Mouse (Mus musculus): Measurements from ENCODE around the gene Runx2. TPM values are rescaled to one million over a fixed set of nuclear protein-coding genes. Genes with fewer than 3 reads are reported as not detected.

The Runx2 gene
- polyA plus RNA-seq, 2 experiments = 16.5 to 27.5 TPM

GRCm38 (mm10) chr17:44611543-44611942, 203.1 kb downstream of the Runx2 start:
- no peak overlapping the region for H3K27ac ChIP-seq (replicated peaks; ENCODE audit: low read depth, low read length)
- no peak overlapping the region for H3K9ac ChIP-seq (ENCODE audit: low read depth, low read length, severe bottlenecking)
- peaks cover 6% of the 10 kb centered on the region; the same call in 1 of the 2 replicates for H3K27me3 ChIP-seq (ENCODE audit: control insufficient read depth, insufficient read depth, low read length)
- no peak overlapping the region for H3K4me2 ChIP-seq (replicated peaks; ENCODE audit: low read depth, low read length, severe bottlenecking)
- 0 out of 2 replicates have a peak, but pooled peaks cover 6% of the 10 kb centered on the region for H3K36me3 ChIP-seq (ENCODE audit: control insufficient read depth, insufficient read depth, low read length)
- H3K9me3 ChIP-seq (ENCODE audit: control insufficient read depth, low read length) = no peaks in the 10 kb centered on the region
- TF ChIP-seq POLR2A (IDR thresholded peaks at IDR 0.05; ENCODE audit: borderline replicate concordance, extremely low read depth, insufficient read depth, insufficient read length) = no peak
- peaks cover 12% of the 10 kb centered on the region; the same call in 1 of the 2 replicates for H3K4me1 ChIP-seq (ENCODE audit: control insufficient read depth, insufficient read depth, low read length)
- ATAC-seq (ENCODE audit: low FRiP score, low read depth) = no peak
- no peak for DNase-seq (ENCODE audit: low spot score)
- 86% methylated on average over 4 of the region's 4 CpGs for WGBS
- no peak overlapping the region for H3K4me3 ChIP-seq (replicated peaks; ENCODE audit: low read length)

GRCm38 (mm10) chr17:44610828-44611227, 203.8 kb downstream of the Runx2 start:
- no peak overlapping the region for H3K4me3 ChIP-seq (replicated peaks; ENCODE audit: low read length)
- H3K9me3 ChIP-seq (ENCODE audit: control insufficient read depth, low read length) = no peaks in the 10 kb centered on the region
- no peak for TF ChIP-seq POLR2A (IDR thresholded peaks at IDR 0.05; ENCODE audit: borderline replicate concordance, extremely low read depth, insufficient read depth, insufficient read length)
- no peak overlapping the region for H3K4me2 ChIP-seq (replicated peaks; ENCODE audit: low read depth, low read length, severe bottlenecking)
- H3K27ac ChIP-seq (replicated peaks; ENCODE audit: low read depth, low read length) = no peak overlapping the region
- no peak for ATAC-seq (ENCODE audit: low FRiP score, low read depth)
- no peak overlapping the region for H3K9ac ChIP-seq (ENCODE audit: low read depth, low read length, severe bottlenecking)
- WGBS = 41% methylated on average over 6 of the region's 6 CpGs
- DNase-seq (ENCODE audit: low spot score) = no peak
- peaks cover 12% of the 10 kb centered on the region; the same call in 1 of the 2 replicates for H3K4me1 ChIP-seq (ENCODE audit: control insufficient read depth, insufficient read depth, low read length)
- H3K27me3 ChIP-seq (ENCODE audit: control insufficient read depth, insufficient read depth, low read length) = peaks cover 6% of the 10 kb centered on the region; the same call in 1 of the 2 replicates
- H3K36me3 ChIP-seq (ENCODE audit: control insufficient read depth, insufficient read depth, low read length) = 0 out of 2 replicates have a peak, but pooled peaks cover 6% of the 10 kb centered on the region

GRCm38 (mm10) chr17:44609897-44610641, 204.5 kb downstream of the Runx2 start:
- peaks cover 12% of the 10 kb centered on the region; the same call in 1 of the 2 replicates for H3K4me1 ChIP-seq (ENCODE audit: control insufficient read depth, insufficient read depth, low read length)
- H3K4me3 ChIP-seq (replicated peaks; ENCODE audit: low read length) = no peak overlapping the region
- WGBS = 33% methylated on average over 5 of the region's 5 CpGs
- H3K9me3 ChIP-seq (ENCODE audit: control insufficient read depth, low read length) = no peaks in the 10 kb centered on the region
- no peak for ATAC-seq (ENCODE audit: low FRiP score, low read depth)
- no peak overlapping the region for H3K27ac ChIP-seq (replicated peaks; ENCODE audit: low read depth, low read length)
- H3K4me2 ChIP-seq (replicated peaks; ENCODE audit: low read depth, low read length, severe bottlenecking) = no peak overlapping the region
- no peak for DNase-seq (ENCODE audit: low spot score)
- 0 out of 2 replicates have a peak, but pooled peaks cover 6% of the 10 kb centered on the region for H3K36me3 ChIP-seq (ENCODE audit: control insufficient read depth, insufficient read depth, low read length)
- no peak overlapping the region for H3K9ac ChIP-seq (ENCODE audit: low read depth, low read length, severe bottlenecking)
- peaks cover 6% of the 10 kb centered on the region; the same call in 1 of the 2 replicates for H3K27me3 ChIP-seq (ENCODE audit: control insufficient read depth, insufficient read depth, low read length)
- TF ChIP-seq POLR2A (IDR thresholded peaks at IDR 0.05; ENCODE audit: borderline replicate concordance, extremely low read depth, insufficient read depth, insufficient read length) = no peak

- no peak overlapping the region for H3K9ac ChIP-seq (ENCODE audit: low read depth, low read length, severe bottlenecking)
- H3K27ac ChIP-seq (replicated peaks; ENCODE audit: low read depth, low read length) = no peak overlapping the region
- no peak for ATAC-seq (ENCODE audit: low FRiP score, low read depth)
- TF ChIP-seq POLR2A (IDR thresholded peaks at IDR 0.05; ENCODE audit: borderline replicate concordance, extremely low read depth, insufficient read depth, insufficient read length) = no peak
- no peaks in the 10 kb centered on the region for H3K9me3 ChIP-seq (ENCODE audit: control insufficient read depth, low read length)
- 64% methylated on average over 10 of the region's 10 CpGs for WGBS
- H3K27me3 ChIP-seq (ENCODE audit: control insufficient read depth, insufficient read depth, low read length) = peaks cover 6% of the 10 kb centered on the region; the same call in 1 of the 2 replicates
- H3K4me1 ChIP-seq (ENCODE audit: control insufficient read depth, insufficient read depth, low read length) = peaks cover 12% of the 10 kb centered on the region; the same call in 1 of the 2 replicates
- no peak overlapping the region for H3K4me2 ChIP-seq (replicated peaks; ENCODE audit: low read depth, low read length, severe bottlenecking)
- no peak for DNase-seq (ENCODE audit: low spot score)
- H3K4me3 ChIP-seq (replicated peaks; ENCODE audit: low read length) = no peak overlapping the region
- 0 out of 2 replicates have a peak, but pooled peaks cover 6% of the 10 kb centered on the region for H3K36me3 ChIP-seq (ENCODE audit: control insufficient read depth, insufficient read depth, low read length)
Measured at GRCm38 (mm10) chr17:44609356-44609755, 205.2 kb downstream of the Runx2 start.

- no peak overlapping the region for H3K4me3 ChIP-seq (replicated peaks; ENCODE audit: low read length)
- DNase-seq (ENCODE audit: low spot score) (no peak), ATAC-seq (ENCODE audit: low FRiP score, low read depth) (no peak)
- H3K27me3 ChIP-seq (ENCODE audit: control insufficient read depth, insufficient read depth, low read length) = peaks cover 6% of the 10 kb centered on the region; the same call in 1 of the 2 replicates
- no peak overlapping the region for H3K27ac ChIP-seq (replicated peaks; ENCODE audit: low read depth, low read length)
- H3K4me1 ChIP-seq (ENCODE audit: control insufficient read depth, insufficient read depth, low read length) = peaks cover 9% of the 10 kb centered on the region; the same call in 1 of the 2 replicates
- TF ChIP-seq POLR2A (IDR thresholded peaks at IDR 0.05; ENCODE audit: borderline replicate concordance, extremely low read depth, insufficient read depth, insufficient read length) = no peak
- H3K9ac ChIP-seq (ENCODE audit: low read depth, low read length, severe bottlenecking) = no peak overlapping the region
- no peak overlapping the region for H3K4me2 ChIP-seq (replicated peaks; ENCODE audit: low read depth, low read length, severe bottlenecking)
- 0 out of 2 replicates have a peak, but pooled peaks cover 6% of the 10 kb centered on the region for H3K36me3 ChIP-seq (ENCODE audit: control insufficient read depth, insufficient read depth, low read length)
- no peaks in the 10 kb centered on the region for H3K9me3 ChIP-seq (ENCODE audit: control insufficient read depth, low read length)
- 75% methylated on average over 4 of the region's 4 CpGs for WGBS
Measured at GRCm38 (mm10) chr17:44608907-44609306, 205.7 kb downstream of the Runx2 start.
